Mouse (Mus musculus) stomach, embryonic 15.5 days (tissue): ENCODE results near the gene Gpr149. TPM values are rescaled to one million over a fixed set of nuclear protein-coding genes. Genes with fewer than 3 reads are reported as not detected.

Experiments used
- ATAC-seq: fragments of 200-750 bp; cut with Nextera tagmentation; 2 replicates; pipeline ENCODE4 v1.8.0; 2017; ENCODE audit warnings: low read depth, moderate number of reproducible peaks, moderate TSS enrichment; ENCODE audit not compliant: insufficient read depth, low FRiP score
- H3K27ac ChIP-seq: fragments of 300-500 bp; sonication (generic); 2 replicates; pipeline ENCODE4 v1.5.1; 2015; ENCODE audit warnings: mild to moderate bottlenecking, inconsistent platforms
- H3K27me3 ChIP-seq: fragments of 300-500 bp; sonication (generic); replicated peaks from 2 replicates; pipeline ENCODE4 v1.6.1; 2015; ENCODE audit warnings: inconsistent platforms
- H3K36me3 ChIP-seq: fragments of 300-500 bp; sonication (generic); 2 replicates; pipeline ENCODE4 v1.6.1; 2015; ENCODE audit warnings: inconsistent platforms
- H3K4me1 ChIP-seq: fragments of 300-500 bp; sonication (generic); 2 replicates; pipeline ENCODE4 v1.6.1; 2015; ENCODE audit warnings: inconsistent platforms
- H3K4me2 ChIP-seq: fragments of 300-500 bp; sonication (generic); 2 replicates; pipeline ENCODE4 v1.6.1; 2015; ENCODE audit warnings: mild to moderate bottlenecking, inconsistent platforms
- H3K4me3 ChIP-seq: fragments of 300-500 bp; sonication (generic); replicated peaks from 2 replicates; pipeline ENCODE4 v1.5.1; 2015; ENCODE audit warnings: inconsistent platforms
- H3K9ac ChIP-seq: fragments of 300-500 bp; sonication (generic); 2 replicates; pipeline ENCODE4 v1.6.1; 2015; ENCODE audit warnings: inconsistent platforms
- H3K9me3 ChIP-seq: fragments of 300-500 bp; sonication (generic); 2 replicates; pipeline ENCODE4 v1.6.1; 2016; ENCODE audit warnings: inconsistent platforms
- WGBS: fragments of 180-500 bp; shearing (Covaris S2); methylation state at CpG from one replicate; pipeline ENCODE4 v1.1.7; 2015; 5-methylcytosine and 5-hydroxymethylcytosine counted together
- polyA plus RNA-seq: library from polyadenylated mRNA; unstranded; fragments of >200 nt; fragmentation: Nextera tagmentation; extraction: Ambion mirVana; gene quantifications from 2 replicates; pipeline ENCODE4 v1.2.1, GENCODE M21; 2015

The Gpr149 gene
- polyA plus RNA-seq, 1 experiment from 2014 or later, result 0.05 TPM

DNA sequence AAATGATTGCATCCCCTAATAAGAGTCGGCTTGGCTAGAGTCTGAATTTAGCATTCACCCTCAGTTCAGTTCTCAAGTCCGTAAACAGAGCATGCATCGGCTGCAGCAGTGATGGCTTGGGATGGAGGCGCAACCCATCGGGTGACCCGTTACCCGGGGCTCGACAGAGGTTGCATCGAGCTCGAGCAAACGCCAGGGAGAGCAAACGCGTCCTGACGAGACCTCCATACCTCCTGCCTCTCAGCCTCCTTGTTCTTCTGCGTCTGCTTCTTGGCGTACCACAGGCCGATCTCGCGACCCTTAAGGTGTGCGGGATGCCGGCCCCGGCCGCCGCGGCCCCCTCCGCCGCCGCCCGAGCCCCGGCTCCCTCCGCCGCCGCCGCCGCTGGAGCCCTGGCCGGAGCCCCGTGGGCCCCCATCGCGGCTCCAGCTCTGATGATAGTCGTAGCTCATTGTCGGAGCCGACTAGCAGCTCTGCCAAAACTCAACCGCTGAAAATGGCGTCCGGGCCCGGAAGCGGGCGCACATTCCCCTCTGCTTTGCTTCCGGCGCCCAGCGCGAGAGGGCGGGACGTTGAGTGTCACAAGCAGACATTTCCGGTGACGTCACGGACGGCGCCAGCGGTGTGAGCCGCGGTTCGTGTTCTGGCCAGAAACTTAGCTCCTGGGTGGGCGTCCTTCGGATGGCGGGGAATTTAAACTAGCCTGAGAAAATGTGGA lies 98.3 kb downstream of the Gpr149 start, which contains the start of gene Dhx36:
TSS of gene Dhx36 (minus strand) at position 517 of the 718 bp plus-strand sequence.
- WGBS, result under 1% methylated on average over 65 of the region's 66 CpGs
- ATAC-seq, result peak; percentile 97

DNA sequence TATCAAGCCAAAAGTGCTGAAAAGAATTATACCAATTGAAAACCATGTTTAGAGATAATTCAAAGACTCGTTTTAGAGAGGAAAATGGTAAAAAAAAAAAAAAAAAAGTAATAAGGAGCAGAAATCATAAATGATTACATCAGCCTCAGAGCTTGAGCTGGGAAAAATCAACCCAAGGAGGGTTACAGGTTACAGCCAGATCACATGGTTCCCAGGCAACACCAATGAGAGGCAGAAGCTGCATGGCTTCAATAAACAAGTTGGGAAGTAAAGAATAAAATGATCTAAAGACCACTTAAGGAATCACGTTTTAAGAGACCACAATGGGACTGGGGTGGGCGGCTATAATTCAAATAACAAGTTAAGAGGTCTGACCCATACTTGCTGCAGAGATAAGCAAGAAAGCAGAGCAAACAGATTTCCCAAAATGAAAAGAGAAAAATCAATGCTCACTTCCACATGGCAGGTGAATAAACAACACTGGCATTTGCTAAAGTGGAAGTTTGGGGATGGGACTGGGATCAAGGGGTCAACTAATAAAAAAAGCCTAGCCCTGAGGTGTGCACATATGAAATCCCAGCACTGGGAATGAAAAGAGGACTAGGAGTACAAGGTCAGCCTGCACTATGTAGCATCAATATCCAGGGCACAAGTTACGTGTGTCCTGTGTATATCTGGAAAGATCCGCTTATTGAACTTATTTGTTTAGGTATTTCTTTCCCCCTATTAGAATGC lies 99.6 kb downstream of the Gpr149 start:
- no peak for ATAC-seq
- WGBS, result 54% methylated on average over 5 of the region's 5 CpGs
- H3K9ac ChIP-seq, result no peak overlapping the region

More for the DNA sequence above, 98.3 kb downstream of the Gpr149 start, which contains the start of gene Dhx36:
- Histone ChIP-seq H3K9ac (peak within 1 kb of the TSS; percentile 75), H3K27me3 (no peaks in the 10 kb centered on the region), H3K4me2 (peak within 1 kb of the TSS; percentile 60), H3K4me3 (peak within 1 kb of the TSS; percentile 84), H3K27ac (peak within 1 kb of the TSS; percentile 94), H3K9me3 (no peaks in the 10 kb centered on the region), H3K36me3 (no peaks in the 10 kb centered on the region), H3K4me1 (0 out of 2 replicates have a peak, but pooled peaks cover 8% of the 10 kb centered on the region)

GRCm38 (mm10) chr3:62499327-62499726 lies 105.6 kb downstream of the Gpr149 start:
- no peaks in the 10 kb centered on the region for H3K9me3 ChIP-seq
- peaks cover 8% of the 10 kb centered on the region for H3K36me3 ChIP-seq
- WGBS, result 80% methylated on average over 4 of the region's 4 CpGs
- H3K4me3 ChIP-seq, result no peak overlapping the region
- H3K27ac ChIP-seq, result no peak overlapping the region
- no peaks in the 10 kb centered on the region for H3K4me1 ChIP-seq
- no peaks in the 10 kb centered on the region for H3K27me3 ChIP-seq
- H3K4me2 ChIP-seq, result no peak overlapping the region
- H3K9ac ChIP-seq, result no peak overlapping the region
- no peak for ATAC-seq

More for the DNA sequence above, 99.6 kb downstream of the Gpr149 start:
- no peaks in the 10 kb centered on the region for H3K9me3 ChIP-seq
- H3K4me1 ChIP-seq, result 0 out of 2 replicates have a peak, but pooled peaks cover 8% of the 10 kb centered on the region
- H3K4me3 ChIP-seq, result peak overlapping the region; percentile 84
- H3K27me3 ChIP-seq, result no peaks in the 10 kb centered on the region
- H3K27ac ChIP-seq, result no peak overlapping the region
- H3K4me2 ChIP-seq, result peak overlapping the region; percentile 60
- no peaks in the 10 kb centered on the region; the same call in 1 of the 2 replicates for H3K36me3 ChIP-seq

- H3K4me3 ChIP-seq, result no peak overlapping the region
- 81% methylated on average over 6 of the region's 6 CpGs for WGBS
- no peaks in the 10 kb centered on the region for H3K27me3 ChIP-seq
- no peak overlapping the region for H3K4me2 ChIP-seq
- H3K27ac ChIP-seq, result no peak overlapping the region
- H3K9ac ChIP-seq, result no peak overlapping the region
- no peaks in the 10 kb centered on the region for H3K9me3 ChIP-seq
- H3K4me1 ChIP-seq, result no peaks in the 10 kb centered on the region
- ATAC-seq, result no peak
- H3K36me3 ChIP-seq, result peaks cover 20% of the 10 kb centered on the region
Measured at GRCm38 (mm10) chr3:62492568-62492967, 112.4 kb downstream of the Gpr149 start.

DNA sequence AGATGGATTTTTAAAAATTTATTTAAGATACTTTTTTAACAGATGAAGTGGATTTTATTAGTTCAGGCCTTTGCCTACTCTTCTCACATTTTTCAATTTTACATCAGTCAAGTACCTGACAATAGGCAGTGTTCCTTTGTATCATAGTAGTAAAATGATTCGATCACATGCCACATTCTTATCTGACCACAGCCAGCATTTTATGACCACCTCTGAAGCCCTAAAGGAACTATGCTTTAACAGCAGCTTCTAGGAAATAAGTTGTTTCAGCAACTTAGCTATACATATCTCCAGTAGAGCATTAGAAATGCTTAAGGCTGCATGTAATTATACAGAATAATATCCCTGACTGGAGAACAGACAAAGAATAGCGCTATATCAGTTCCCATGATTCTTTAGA lies 120.6 kb downstream of the Gpr149 start:
- Histone ChIP-seq H3K4me3 (no peak overlapping the region), H3K9ac (no peak overlapping the region), H3K27ac (no peak overlapping the region), H3K9me3 (no peaks in the 10 kb centered on the region), H3K36me3 (peaks cover 17% of the 10 kb centered on the region; the same call in 1 of the 2 replicates), H3K4me1 (no peaks in the 10 kb centered on the region), H3K4me2 (no peak overlapping the region), H3K27me3 (no peaks in the 10 kb centered on the region)
- 89% methylated on average over 2 of the region's 2 CpGs for WGBS
- no peak for ATAC-seq

Other genes with a start within 250 kb of the Gpr149 start
- 23.6 and 23.7 TPM in 2 replicates for gene Dhx36, start 98.1 kb downstream of the Gpr149 start, polyA plus RNA-seq